Comparison of ENCODE assay signal across 10 mouse cellular contexts in the genomic region with DNA sequence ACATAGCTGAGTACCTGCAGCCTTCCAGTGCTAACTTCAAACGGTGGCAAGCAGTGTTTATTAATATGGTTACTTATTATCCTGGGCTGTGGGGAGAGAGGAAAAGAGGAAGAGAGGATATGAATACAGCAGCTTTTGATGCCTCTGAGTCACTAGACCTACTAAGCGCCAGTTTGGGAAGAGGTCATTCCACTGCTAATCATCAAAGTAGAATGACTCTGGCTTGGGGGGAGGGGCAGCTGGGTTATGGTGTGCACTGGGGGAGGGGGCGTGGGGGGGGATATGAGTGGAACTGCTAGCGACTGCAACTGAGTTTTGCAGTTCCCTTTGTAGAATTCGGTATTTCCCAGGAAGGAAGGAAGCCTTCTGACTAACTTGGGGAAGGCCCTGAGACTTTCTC. TPM values are rescaled to one million over a fixed set of nuclear protein-coding genes. Genes with fewer than 3 reads are reported as not detected.
A peak's percentile ranks its signal among the peaks of the same experiment; 100 is the strongest.
DNase-seq lines count a peak whose midpoint lies in the region; ATAC-seq and TF ChIP-seq lines count a peak whose summit lies in the region.
"Had no signal": no experiment of that assay in that cellular context is flagged by ENCODE, and none has a peak within 500 bp of the region (broad histone marks: within the 10 kb centered on the region; RNA-seq: fewer than 3 reads in every experiment).

No protein-coding gene starts in this region.

- TF ChIP-seq CTCF in hindbrain, postnatal 0 days (IDR thresholded peaks at IDR 0.05; ENCODE audit: low read depth), result no peak
- TF ChIP-seq CTCF in midbrain, postnatal 0 days (IDR thresholded peaks at IDR 0.05), result no peak

- no peak overlapping the region for H3K9ac ChIP-seq in heart, embryonic 16.5 days (ENCODE audit: low read length)
- H3K9ac ChIP-seq in embryonic facial prominence, embryonic 14.5 days (ENCODE audit: low read depth, low read length), result peak overlapping the region; percentile 93
- peak overlapping the region; percentile 88; the same call in 1 of the 2 replicates for H3K9ac ChIP-seq in hindbrain, postnatal 0 days (replicated peaks; ENCODE audit: low read length)
- H3K9ac ChIP-seq in midbrain, postnatal 0 days (replicated peaks; ENCODE audit: low read length, poor library complexity, severe bottlenecking), result peak overlapping the region; percentile 45; the same call in 1 of the 2 replicates
- H3K9ac ChIP-seq: liver, embryonic 15.5 days had no signal

- H3K4me1 ChIP-seq in heart, embryonic 16.5 days (ENCODE audit: control insufficient read depth, insufficient read depth, low read length), result peaks cover 39% of the 10 kb centered on the region
- peaks cover 56% of the 10 kb centered on the region for H3K4me1 ChIP-seq in embryonic facial prominence, embryonic 14.5 days (ENCODE audit: control insufficient read depth, insufficient read depth, low read length)
- H3K4me1 ChIP-seq in hindbrain, postnatal 0 days (ENCODE audit: insufficient read depth, low read length), result peaks cover 35% of the 10 kb centered on the region
- H3K4me1 ChIP-seq in midbrain, postnatal 0 days (ENCODE audit: insufficient read depth, low read length), result peaks cover 33% of the 10 kb centered on the region

- no peak for DNase-seq in heart, postnatal 4 days
- no peak for DNase-seq in embryonic facial prominence, embryonic 14.5 days (ENCODE audit: low spot score)
- no peak for DNase-seq in hindbrain, postnatal 0 days (ENCODE audit: low spot score)
- DNase-seq in midbrain, postnatal 0 days (ENCODE audit: low spot score), result no peak
- no peak for DNase-seq in urinary bladder, postnatal 36 days (ENCODE audit: low spot score in 2 of 2)
- DNase-seq: retina, postnatal 1 day had no signal

- H3K4me2 ChIP-seq in heart, embryonic 16.5 days (ENCODE audit: low read depth, low read length), result peak overlapping the region; percentile 97
- peak overlapping the region; percentile 60 for H3K4me2 ChIP-seq in embryonic facial prominence, embryonic 14.5 days (ENCODE audit: low read depth, low read length)
- H3K4me2 ChIP-seq in hindbrain, postnatal 0 days (ENCODE audit: low read depth, low read length), result peak overlapping the region; percentile 93
- peak overlapping the region; percentile 80 for H3K4me2 ChIP-seq in midbrain, postnatal 0 days (ENCODE audit: low read depth, low read length, poor library complexity, severe bottlenecking)
- H3K4me2 ChIP-seq: liver, embryonic 15.5 days had no signal

- WGBS in heart, embryonic 16.5 days, result 24% methylated on average over 5 of the region's 5 CpGs
- 9% methylated on average over 5 of the region's 5 CpGs for WGBS in embryonic facial prominence, embryonic 14.5 days
- 7% methylated on average over 5 of the region's 5 CpGs for WGBS in hindbrain, postnatal 0 days
- WGBS in midbrain, postnatal 0 days, result 5% methylated on average over 5 of the region's 5 CpGs

- ATAC-seq in heart, embryonic 16.5 days (replicated peaks; ENCODE audit: extremely low read depth, insufficient read depth, low FRiP score), result no peak
- ATAC-seq in embryonic facial prominence, embryonic 14.5 days (ENCODE audit: low read depth), result no peak
- no peak for ATAC-seq in hindbrain, postnatal 0 days
- no peak for ATAC-seq in midbrain, postnatal 0 days (ENCODE audit: low FRiP score)
- no peak for ATAC-seq in erythroid progenitor cell, adult 5-6 weeks (replicated peaks; ENCODE audit: low FRiP score, poor library complexity, severe bottlenecking)
- no peak for ATAC-seq in monocyte, adult 5-6 weeks (replicated peaks; ENCODE audit: insufficient number of reproducible peaks, low FRiP score, low TSS enrichment, poor library complexity, severe bottlenecking)

- H3K36me3 ChIP-seq in heart, embryonic 16.5 days (ENCODE audit: control insufficient read depth, insufficient read depth), result no peaks in the 10 kb centered on the region
- 0 out of 2 replicates have a peak, but pooled peaks cover 10% of the 10 kb centered on the region for H3K36me3 ChIP-seq in embryonic facial prominence, embryonic 14.5 days (ENCODE audit: control insufficient read depth, insufficient read depth, low read length)
- no peaks in the 10 kb centered on the region for H3K36me3 ChIP-seq in hindbrain, postnatal 0 days (ENCODE audit: insufficient read depth, low read length)
- no peaks in the 10 kb centered on the region for H3K36me3 ChIP-seq in midbrain, postnatal 0 days (ENCODE audit: insufficient read depth, low read length)
- H3K36me3 ChIP-seq: liver, embryonic 15.5 days had no signal

- H3K4me3 ChIP-seq in heart, embryonic 16.5 days (ENCODE audit: low read length), result peak overlapping the region; percentile 23; the same call in 1 of the 2 replicates
- peak overlapping the region; percentile 86 for H3K4me3 ChIP-seq in embryonic facial prominence, embryonic 14.5 days (ENCODE audit: low read depth, low read length)
- H3K4me3 ChIP-seq in hindbrain, postnatal 0 days (ENCODE audit: low read length), result peak overlapping the region; percentile 90
- H3K4me3 ChIP-seq in midbrain, postnatal 0 days (ENCODE audit: low read depth, low read length), result peak overlapping the region; percentile 95
- H3K4me3 ChIP-seq: liver, embryonic 15.5 days had no signal

- peaks cover 17% of the 10 kb centered on the region for H3K27me3 ChIP-seq in heart, embryonic 16.5 days (ENCODE audit: control insufficient read depth, insufficient read depth, low read length)
- H3K27me3 ChIP-seq in embryonic facial prominence, embryonic 14.5 days (replicated peaks; ENCODE audit: control insufficient read depth, insufficient read depth, low read length), result 0 out of 2 replicates have a peak, but pooled peaks cover 3% of the 10 kb centered on the region
- no peaks in the 10 kb centered on the region for H3K27me3 ChIP-seq in hindbrain, postnatal 0 days (ENCODE audit: insufficient read depth, low read length)
- no peaks in the 10 kb centered on the region for H3K27me3 ChIP-seq in midbrain, postnatal 0 days (ENCODE audit: insufficient read depth, low read length)

- H3K9me3 ChIP-seq in heart, embryonic 16.5 days (replicated peaks; ENCODE audit: control insufficient read depth, low read length), result no peaks in the 10 kb centered on the region
- H3K9me3 ChIP-seq in embryonic facial prominence, embryonic 14.5 days (ENCODE audit: control insufficient read depth, low read length), result no peaks in the 10 kb centered on the region
- H3K9me3 ChIP-seq in hindbrain, postnatal 0 days (ENCODE audit: low read length), result no peaks in the 10 kb centered on the region
- no peaks in the 10 kb centered on the region for H3K9me3 ChIP-seq in midbrain, postnatal 0 days (ENCODE audit: low read length)
- H3K9me3 ChIP-seq: liver, embryonic 15.5 days had no signal

- no peak overlapping the region for H3K27ac ChIP-seq in heart, embryonic 16.5 days (ENCODE audit: low read length)
- H3K27ac ChIP-seq in embryonic facial prominence, embryonic 14.5 days (replicated peaks; ENCODE audit: low read depth, low read length), result peak overlapping the region; percentile 35
- H3K27ac ChIP-seq in hindbrain, postnatal 0 days, result 0 out of 2 replicates have a peak overlapping the region, but pooled peaks have one; percentile 4
- peak overlapping the region; percentile 26; the same call in 1 of the 2 replicates for H3K27ac ChIP-seq in midbrain, postnatal 0 days (ENCODE audit: low read depth, low read length)
- H3K27ac ChIP-seq: liver, embryonic 15.5 days had no signal

RNA-seq across cellular contexts. Expression of gene Axin2, which starts 4.2 kb away (rescaled TPM):
- 1.6 TPM in 2 replicates for polyA plus RNA-seq in heart, embryonic 16.5 days (2015; fragmentation: Nextera tagmentation; extraction: Ambion mirVana)
- 1 to 10 TPM; 5.8 to 6.3 TPM for total RNA-seq in heart, postnatal 4 days (2021)
- polyA plus RNA-seq in embryonic facial prominence, embryonic 14.5 days (2014; fragmentation: Nextera tagmentation; extraction: Ambion mirVana), result 11.4 and 11.8 TPM in 2 replicates
- total RNA-seq in hindbrain, postnatal 0 days (2014; rRNA removed), result 31.8 and 38.0 TPM in 2 replicates
- 5.9 and 6.0 TPM in 2 replicates for polyA plus RNA-seq in hindbrain, postnatal 0 days (2015; fragmentation: Nextera tagmentation; extraction: Ambion mirVana)
- total RNA-seq in midbrain, postnatal 0 days (2014; rRNA removed), result 38.0 and 55.2 TPM in 2 replicates
- 7.5 and 9.7 TPM in 2 replicates for polyA plus RNA-seq in midbrain, postnatal 0 days (2015; fragmentation: Nextera tagmentation; extraction: Ambion mirVana)
- 0.72 and 2.9 TPM in 2 replicates for total RNA-seq in erythroid progenitor cell, adult 5-6 weeks (2015; ENCODE audit: low replicate concordance)
- total RNA-seq in erythroid progenitor cell, adult 5-6 weeks (2017; ENCODE audit: low replicate concordance), result 0.77 TPM in 1 of 2 replicates, not detected in the other
- total RNA-seq in monocyte, adult 5-6 weeks (2017), result 1.5 to 5.5 TPM (median 2.2 TPM) in 3 replicates

Comparison
In these comparisons a context has a peak if more than half of its experiments do, and no peak if none do; other contexts are left out.
1. H3K4me3 ChIP-seq: peak in every context shown above with its lines; median percentile 95 in midbrain, postnatal 0 days; 90 in hindbrain, postnatal 0 days; 86 in embryonic facial prominence, embryonic 14.5 days; 23 in heart, embryonic 16.5 days.